Mouse (Mus musculus): ENCODE results near the gene Rin3.

The Rin3 gene

GRCm38 (mm10) chr12:102280867-102281503, 1.9 kb upstream of the Rin3 start:
- no peak for DNase-seq (ENCODE audit: extremely low read depth, low read depth)

- no peak for DNase-seq (ENCODE audit: extremely low read depth, low read depth)
Observed at GRCm38 (mm10) chr12:102282126-102282525, 722 bp upstream of the Rin3 start.

DNA sequence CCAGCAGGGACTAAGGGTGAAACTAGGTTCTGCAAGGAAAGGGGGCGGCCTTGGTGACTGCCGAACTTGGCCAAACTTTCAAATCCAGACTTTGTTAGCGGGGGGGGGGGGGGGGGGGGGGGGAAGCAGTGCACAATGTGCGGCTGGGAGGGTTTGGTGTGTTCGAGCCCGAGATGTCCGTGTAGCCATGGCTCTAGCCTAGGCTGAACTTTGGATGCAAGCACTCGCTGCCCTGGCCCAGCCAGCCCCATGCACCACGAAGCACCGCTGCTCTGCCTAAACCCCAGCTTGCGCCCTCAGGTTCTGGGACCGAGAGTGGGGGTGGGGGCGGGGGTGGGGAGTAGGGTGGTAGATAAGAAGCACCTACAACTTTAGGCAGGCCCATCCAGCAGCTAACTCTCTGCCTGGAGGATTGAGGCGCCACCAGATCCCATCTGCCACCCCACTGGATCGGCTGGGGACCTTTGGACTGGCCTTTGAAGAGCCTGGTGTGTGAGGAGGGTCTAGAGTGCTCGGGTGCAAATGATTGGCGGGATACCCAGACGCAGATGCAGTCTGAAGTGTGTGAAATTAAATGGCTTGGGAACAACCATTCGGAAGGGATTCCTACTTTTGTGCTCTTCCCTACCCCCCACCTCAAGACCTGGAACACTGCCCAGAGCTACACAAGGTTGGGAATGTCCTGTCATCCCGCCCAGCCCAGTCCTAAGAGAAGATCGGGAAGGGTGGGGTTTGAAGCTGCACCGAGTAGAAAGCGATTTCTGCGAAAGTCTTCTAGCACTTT, 827 bp downstream of the Rin3 start:
- DNase-seq (ENCODE audit: extremely low read depth, low read depth), result no peak

DNA sequence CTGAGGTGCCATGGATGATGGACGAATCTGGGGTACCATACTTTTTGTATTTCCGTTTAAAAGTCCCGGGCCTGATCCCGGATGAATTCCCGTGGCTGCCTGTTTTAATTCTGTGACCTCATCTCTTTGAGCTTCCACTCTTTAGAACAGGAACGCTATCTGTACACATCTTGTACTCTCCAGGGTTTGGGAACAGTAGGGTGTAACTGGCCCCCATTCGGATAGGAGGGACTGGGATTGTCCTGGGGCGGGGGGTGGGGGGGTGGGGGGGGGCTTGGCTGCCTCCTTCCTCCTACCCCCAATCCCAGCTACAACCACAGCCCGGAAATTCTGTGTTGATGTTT, 1.4 kb downstream of the Rin3 start:
- no peak for DNase-seq (ENCODE audit: extremely low read depth, low read depth)

GRCm38 (mm10) chr12:102284618-102285159, 1.8 kb downstream of the Rin3 start:
- DNase-seq (ENCODE audit: extremely low read depth, low read depth), result no peak

DNA sequence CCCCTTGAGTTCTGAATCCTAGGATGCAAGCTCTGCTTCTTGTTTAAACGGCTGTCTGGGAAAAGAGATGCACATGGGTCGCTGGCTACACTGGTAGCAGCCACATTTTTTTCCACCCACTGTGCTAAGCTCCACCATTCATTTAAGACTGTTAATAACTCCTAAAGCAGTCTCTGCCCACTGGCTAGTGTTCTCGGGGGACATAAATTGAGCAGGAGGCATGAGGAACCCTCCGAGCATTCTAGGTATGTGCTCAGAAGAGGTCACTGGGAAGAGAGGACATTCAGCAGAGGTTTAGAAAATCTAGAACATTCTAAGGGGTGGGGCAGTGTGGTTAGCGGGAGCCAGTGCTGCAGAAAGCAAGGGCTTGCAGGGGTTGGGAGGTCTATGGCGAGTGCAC, 2.5 kb downstream of the Rin3 start:
- DNase-seq (ENCODE audit: extremely low read depth, low read depth), result no peak

- DNase-seq (ENCODE audit: extremely low read depth, low read depth), result no peak
Observed at GRCm38 (mm10) chr12:102285779-102286178, 2.9 kb downstream of the Rin3 start.

GRCm38 (mm10) chr12:102286681-102287414, 4.0 kb downstream of the Rin3 start:
- no peak for DNase-seq (ENCODE audit: extremely low read depth, low read depth)

DNA sequence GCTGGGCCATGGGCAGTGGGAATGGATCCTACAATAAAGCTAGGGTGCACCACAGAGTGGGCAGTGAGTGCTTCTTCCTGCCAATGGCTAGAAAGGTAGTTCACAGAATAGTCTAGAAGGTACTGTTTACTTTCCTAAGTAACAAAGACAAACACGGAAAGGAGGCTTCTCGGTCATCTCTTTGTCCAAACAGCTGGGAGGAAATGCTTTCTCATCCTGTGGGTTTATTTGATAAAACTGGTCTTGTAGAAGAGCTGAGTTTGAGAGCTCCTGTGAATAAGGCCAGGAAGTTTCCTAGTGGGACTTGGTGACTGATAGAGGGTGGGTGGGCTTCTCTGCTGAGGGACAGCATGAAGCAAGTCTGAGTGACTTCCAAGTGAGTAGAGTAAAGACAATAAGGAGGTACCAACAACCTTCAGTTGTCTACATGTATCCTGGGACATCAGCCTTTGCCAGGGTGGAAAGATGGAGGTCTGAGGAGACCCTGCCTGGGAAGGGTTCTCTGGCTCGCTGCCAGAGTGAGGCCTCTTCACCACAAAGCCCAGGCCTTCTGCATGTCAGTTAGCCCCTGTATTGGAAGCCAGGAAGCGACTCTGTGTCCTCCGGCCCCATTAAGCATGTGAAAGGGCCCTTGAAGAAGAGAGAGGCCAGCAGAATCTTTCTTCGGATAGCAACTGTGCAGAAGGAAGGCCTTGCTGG, 5.2 kb downstream of the Rin3 start:
- no peak for DNase-seq (ENCODE audit: extremely low read depth, low read depth)

DNA sequence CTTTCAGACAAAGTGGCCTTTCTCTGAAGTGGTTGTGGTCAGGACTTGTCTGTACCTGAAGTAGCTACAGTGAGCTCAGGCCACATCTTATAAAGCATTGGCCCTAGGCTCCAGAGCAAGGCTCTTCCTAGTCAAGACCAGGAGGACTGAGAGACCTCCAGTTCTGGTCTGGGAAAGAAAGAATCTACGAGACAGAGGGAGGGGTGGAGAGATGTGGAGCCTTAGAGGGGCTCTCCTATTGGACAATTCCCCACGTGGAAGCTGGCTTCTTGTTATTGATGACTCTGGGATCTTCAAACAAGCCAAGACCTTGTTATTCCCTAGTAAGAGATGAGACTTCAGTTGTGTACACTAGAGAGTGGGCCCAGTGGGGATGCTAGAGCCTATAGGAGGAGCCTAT, 6.0 kb downstream of the Rin3 start:
- DNase-seq (ENCODE audit: extremely low read depth, low read depth), result no peak

GRCm38 (mm10) chr12:102289568-102289967, 6.7 kb downstream of the Rin3 start:
- no peak for DNase-seq (ENCODE audit: extremely low read depth, low read depth)

GRCm38 (mm10) chr12:102290662-102291061, 7.8 kb downstream of the Rin3 start:
- DNase-seq (ENCODE audit: extremely low read depth, low read depth), result no peak

DNA sequence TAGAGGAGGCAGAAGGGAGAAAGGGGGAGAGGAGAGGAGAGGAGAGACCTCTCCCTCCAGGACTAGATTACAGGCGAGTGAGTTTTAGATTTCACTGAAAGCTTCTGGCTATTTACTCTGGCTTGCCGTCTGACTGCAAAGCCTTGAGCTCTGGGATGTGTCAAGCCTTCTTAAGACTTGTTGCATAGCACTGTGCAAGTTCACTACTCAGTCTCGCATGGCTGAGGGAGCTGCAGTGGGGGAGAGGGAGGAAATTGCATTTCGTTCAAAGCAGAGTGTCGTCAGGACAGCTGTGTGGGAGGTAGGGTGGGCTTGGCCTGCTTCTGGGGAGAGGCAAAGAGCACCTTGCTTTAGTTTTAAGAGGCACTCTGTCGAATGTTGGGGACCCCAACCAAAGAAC, 8.8 kb downstream of the Rin3 start:
- no peak for DNase-seq (ENCODE audit: extremely low read depth, low read depth)

DNA sequence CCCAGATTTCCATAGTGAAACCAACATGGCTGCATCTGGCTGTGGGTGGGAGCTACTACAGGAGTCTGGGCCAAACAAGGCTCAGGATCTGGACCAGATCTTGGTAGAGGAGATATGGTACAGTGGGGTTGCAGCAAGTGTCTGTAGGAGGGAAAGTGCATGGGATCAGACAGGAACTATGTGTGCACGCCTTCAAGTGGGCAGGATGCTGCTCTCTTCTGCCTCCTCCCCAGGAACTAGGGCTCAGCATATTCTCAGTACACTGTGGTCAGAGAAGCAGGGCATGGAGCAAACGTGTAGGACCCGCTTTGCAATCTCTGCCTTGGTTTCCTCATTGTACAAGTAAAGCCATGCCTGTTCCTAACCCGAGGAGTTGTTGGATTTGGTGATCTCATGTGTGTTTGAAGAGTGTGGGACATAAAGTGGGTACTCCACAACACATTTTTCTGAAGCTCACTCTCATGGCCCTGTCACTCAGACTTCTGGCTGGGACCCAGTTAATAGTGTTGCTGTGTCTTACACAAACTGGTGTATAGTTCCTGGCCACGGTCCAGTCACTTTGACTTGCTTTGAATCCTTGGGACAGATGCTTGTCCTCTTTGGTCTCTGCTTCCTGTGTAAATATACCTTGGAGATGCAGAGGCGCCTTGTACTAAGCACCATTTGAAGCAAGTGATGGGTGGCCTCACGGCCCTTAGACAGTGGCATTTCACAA, 9.8 kb downstream of the Rin3 start:
- DNase-seq (ENCODE audit: extremely low read depth, low read depth), result no peak

- DNase-seq (ENCODE audit: extremely low read depth, low read depth), result no peak
Observed at GRCm38 (mm10) chr12:102294634-102295033, 11.8 kb downstream of the Rin3 start.

DNA sequence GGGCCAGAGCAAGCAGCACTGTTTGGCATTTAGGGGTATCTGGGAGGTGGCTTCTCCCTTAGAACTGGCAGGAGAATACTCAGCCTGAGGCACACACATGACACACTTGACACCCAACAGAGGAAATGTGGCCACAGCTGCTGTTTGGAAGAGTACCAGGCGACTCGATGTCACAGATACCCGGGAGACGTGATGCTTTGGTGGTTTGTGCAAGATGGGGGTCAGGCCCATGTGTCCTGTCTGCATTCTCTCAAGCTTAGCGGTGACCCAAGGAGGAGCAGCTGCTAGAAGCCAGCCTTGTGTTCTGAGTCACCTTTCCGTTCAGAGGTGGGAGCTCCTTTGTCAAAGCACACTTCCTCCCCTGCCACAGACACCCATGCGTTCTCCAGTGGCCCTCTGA, 12.4 kb downstream of the Rin3 start:
- no peak for DNase-seq (ENCODE audit: extremely low read depth, low read depth)

DNA sequence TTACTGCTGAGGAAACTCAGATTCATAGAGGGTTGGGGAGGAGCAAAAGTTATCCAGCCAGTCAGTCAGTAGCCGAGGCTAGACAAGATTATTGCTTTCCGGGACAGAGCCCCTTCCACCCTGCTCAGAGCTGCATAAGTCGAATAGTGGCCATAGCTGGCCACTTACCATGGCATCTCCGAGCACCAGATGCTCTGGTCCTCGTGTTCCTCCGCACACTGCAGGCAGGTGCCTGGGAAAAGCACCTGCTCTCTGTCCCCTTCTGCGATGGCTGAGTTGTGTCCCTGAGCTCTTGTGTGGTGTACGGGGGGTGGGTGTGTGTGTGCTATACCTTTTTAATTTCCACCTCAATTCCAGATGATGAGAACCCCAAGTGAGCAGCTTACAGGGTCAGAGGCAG, 12.8 kb downstream of the Rin3 start:
- DNase-seq (ENCODE audit: extremely low read depth, low read depth), result no peak

DNA sequence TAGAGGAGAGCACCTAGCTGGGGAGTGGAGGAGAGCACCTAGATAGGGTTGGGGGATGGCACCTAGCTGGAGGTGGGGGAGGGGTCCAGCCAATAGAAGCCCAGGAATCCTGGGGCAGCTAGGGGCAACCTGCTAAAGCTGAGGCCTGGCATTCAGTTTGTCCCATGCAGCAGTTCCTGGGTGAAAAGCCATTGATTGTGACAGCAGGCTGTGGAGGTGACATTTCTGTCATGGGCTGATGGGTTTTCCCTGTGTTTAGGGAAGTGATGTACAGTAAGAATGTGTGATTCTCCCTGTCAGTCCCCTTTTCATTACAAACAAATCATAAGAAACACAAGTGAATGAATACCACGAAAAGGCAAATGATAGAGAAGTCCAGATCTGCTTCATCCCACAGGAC, 13.5 kb downstream of the Rin3 start:
- no peak for DNase-seq (ENCODE audit: extremely low read depth, low read depth)

DNA sequence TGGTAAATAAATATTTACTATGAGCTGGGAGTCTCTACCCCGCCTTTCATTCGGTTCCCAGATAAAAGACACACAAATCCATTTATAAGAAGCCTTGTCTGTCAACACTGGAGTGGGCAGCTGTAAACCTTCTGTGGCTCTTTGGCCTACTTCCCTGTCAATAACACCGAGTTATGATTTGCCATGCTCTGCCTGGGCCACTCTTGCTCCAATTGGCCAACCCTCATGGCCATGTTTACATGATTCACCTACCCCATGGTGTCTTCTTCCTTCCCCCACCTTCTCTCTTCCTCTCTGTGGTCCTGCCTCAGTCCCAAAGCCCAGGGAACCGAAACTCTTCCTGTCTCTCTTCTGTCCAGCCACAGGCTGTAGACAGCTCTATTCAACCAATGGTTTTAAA, 14.1 kb downstream of the Rin3 start:
- no peak for DNase-seq (ENCODE audit: extremely low read depth, low read depth)

- no peak for DNase-seq (ENCODE audit: extremely low read depth, low read depth)
Observed at GRCm38 (mm10) chr12:102299209-102299608, 16.4 kb downstream of the Rin3 start.

GRCm38 (mm10) chr12:102301585-102301984, 18.7 kb downstream of the Rin3 start:
- no peak for DNase-seq (ENCODE audit: extremely low read depth, low read depth)
